Mouse (Mus musculus) forebrain, postnatal 0 days (tissue): ENCODE measurements around the gene Mex3a. TPM values are rescaled to one million over a fixed set of nuclear protein-coding genes. Genes with fewer than 3 reads are reported as not detected.

ENCODE experiments used
- ATAC-seq: fragments of 200-750 bp; cut with Nextera tagmentation; 2 replicates; pipeline ENCODE4 v1.8.0; 2017; ENCODE audit warnings: mild to moderate bottlenecking, moderate library complexity
- DNase-seq: peaks from one replicate; pipeline ENCODE4 v3.0.0-alpha.2; 2015
- H3K27ac ChIP-seq: fragments of 300-500 bp; sonication (generic); 2 replicates; pipeline ENCODE4 v1.5.1; 2014; ENCODE audit warnings: low read depth, mild to moderate bottlenecking, antibody characterized with exemption, low read length, moderate library complexity, mixed read lengths
- H3K27me3 ChIP-seq: fragments of 300-500 bp; sonication (generic); 2 replicates; pipeline ENCODE4 v1.6.1; 2014; ENCODE audit warnings: mild to moderate bottlenecking, low read length, mixed read lengths; ENCODE audit not compliant: insufficient read depth
- H3K36me3 ChIP-seq: fragments of 300-500 bp; sonication (generic); 2 replicates; pipeline ENCODE4 v1.6.1; 2014; ENCODE audit warnings: mild to moderate bottlenecking, moderate library complexity; ENCODE audit not compliant: insufficient read depth
- H3K4me1 ChIP-seq: fragments of 300-500 bp; sonication (generic); 2 replicates; pipeline ENCODE4 v1.6.1; 2014; ENCODE audit warnings: antibody characterized with exemption; ENCODE audit not compliant: insufficient read depth
- H3K4me2 ChIP-seq: fragments of 300-500 bp; sonication (generic); 2 replicates; pipeline ENCODE4 v1.6.1; 2014; ENCODE audit warnings: low read depth, mild to moderate bottlenecking, moderate library complexity
- H3K4me3 ChIP-seq: fragments of 300-500 bp; sonication (generic); 2 replicates; pipeline ENCODE4 v1.5.1; 2014; ENCODE audit warnings: low read depth, low read length, mixed read lengths
- H3K9ac ChIP-seq: fragments of 300-500 bp; sonication (generic); 2 replicates; pipeline ENCODE4 v1.6.1; 2014; ENCODE audit warnings: mild to moderate bottlenecking
- H3K9me3 ChIP-seq: fragments of 300-500 bp; sonication (generic); 2 replicates; pipeline ENCODE4 v1.6.1; 2016; ENCODE audit warnings: low read length
- CTCF ChIP-seq: sonication (generic); IDR thresholded peaks from 2 replicates; pipeline ENCODE4 v1.5.1; 2016; ENCODE audit warnings: antibody characterized with exemption, control low read depth, low read depth
- whole genome bisulfite sequencing: fragments of 180-500 bp; shearing (Covaris S2); extraction: QIAGEN DNeasy Blood & Tissue Kit; methylation state at CpG from one replicate; pipeline ENCODE4 v1.1.7; 2014; 5-methylcytosine and 5-hydroxymethylcytosine counted together
- polyA plus RNA-seq: library from polyadenylated mRNA; unstranded; fragments of >200 nt; fragmentation: Nextera tagmentation; extraction: Ambion mirVana; gene quantifications from 2 replicates; pipeline ENCODE4 v1.2.1, GENCODE M21; 2015
- total RNA-seq: library from RNA; depleted of rRNA; stranded (reverse); fragments of >200 nt; gene quantifications from 2 replicates; pipeline ENCODE4 v1.2.3, GENCODE M21; 2014

Gene Mex3a
- total and polyA plus RNA-seq, 2 experiments from 2014 or later, result 20.5 to 71.9 TPM

DNA sequence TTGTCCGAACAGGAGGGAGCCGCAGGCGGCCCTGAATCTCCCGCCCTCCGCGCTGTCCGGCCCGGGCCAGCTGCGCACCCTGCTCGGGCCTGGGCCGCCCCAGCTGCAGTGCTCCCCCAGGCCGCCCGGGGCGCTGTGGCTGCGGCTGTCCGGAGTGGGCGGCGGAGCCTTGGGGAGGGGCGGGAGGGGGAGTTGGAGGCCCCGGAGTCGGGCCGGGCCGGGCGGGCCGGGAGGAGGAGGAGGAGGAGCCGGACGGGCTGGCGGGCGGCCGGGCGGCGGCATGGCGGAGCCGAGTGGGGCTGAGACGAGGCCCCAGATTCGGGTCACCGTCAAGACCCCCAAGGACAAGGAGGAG, 21.3 kb downstream of the Mex3a start, which contains the start of gene Ubqln4:
Ubqln4 (plus strand) TSS at position 234 of the 355 bp plus-strand sequence.
- Histone ChIP-seq H3K9me3 (no peaks in the 10 kb centered on the region), H3K36me3 (peaks cover 20% of the 10 kb centered on the region)
- 2% methylated on average over 30 of the region's 37 CpGs for WGBS

DNA sequence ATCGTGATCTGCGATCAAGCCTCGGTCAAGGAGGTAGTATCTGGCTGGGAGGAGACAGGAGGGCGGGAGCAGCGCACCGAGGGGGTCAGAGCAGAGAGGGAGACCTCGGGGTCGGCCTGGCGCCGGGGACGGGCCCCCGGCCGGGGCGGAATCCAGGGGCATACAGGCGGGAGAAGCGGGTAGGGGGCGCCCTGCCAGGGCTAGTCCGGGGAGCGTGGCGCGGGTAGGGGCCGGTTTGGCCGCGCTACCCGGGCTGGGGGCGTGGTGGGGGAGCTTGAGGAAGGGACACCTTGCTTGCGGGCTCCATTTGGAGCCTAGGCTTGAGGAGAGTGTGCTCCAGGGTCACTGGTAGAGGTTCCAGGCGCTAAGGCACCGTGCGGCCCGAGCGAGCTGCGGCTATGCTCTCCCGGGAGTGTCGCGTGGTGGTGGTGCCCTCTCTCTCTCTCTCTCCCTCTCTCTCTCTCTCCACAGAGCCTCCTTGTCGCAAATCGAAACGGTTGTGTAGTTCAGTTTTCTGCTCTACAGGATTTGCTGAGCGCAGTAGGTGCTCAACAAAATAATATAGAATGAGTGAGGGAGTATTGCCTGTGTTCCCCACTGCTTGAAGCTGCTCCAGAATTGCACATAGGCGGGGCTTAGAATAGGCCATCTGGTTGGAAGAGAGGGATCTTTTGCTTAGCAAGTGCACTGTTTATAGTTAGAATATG, 21.8 kb downstream of the Mex3a start:
- peaks cover 26% of the 10 kb centered on the region for H3K36me3 ChIP-seq
- peak overlapping the region; percentile 85 for H3K4me3 ChIP-seq
- under 1% methylated on average over 40 of the region's 41 CpGs for WGBS
- TF ChIP-seq CTCF, result peak; percentile 37; the same call in 1 of the 2 replicates
- H3K4me2 ChIP-seq, result peak overlapping the region; percentile 90
- H3K27ac ChIP-seq, result peak overlapping the region; percentile 96
- no peaks in the 10 kb centered on the region for H3K9me3 ChIP-seq
- H3K4me1 ChIP-seq, result peaks cover 12% of the 10 kb centered on the region; the same call in 1 of the 2 replicates
- peak overlapping the region; percentile 92 for H3K9ac ChIP-seq
- ATAC-seq (peak; percentile 19), DNase-seq (peak; percentile 78)
- H3K27me3 ChIP-seq, result no peaks in the 10 kb centered on the region

More for the DNA sequence above, 21.3 kb downstream of the Mex3a start, which contains the start of gene Ubqln4:
- peak within 1 kb of the TSS; percentile 96 for H3K27ac ChIP-seq
- H3K9ac ChIP-seq, result peak within 1 kb of the TSS; percentile 92
- no peaks in the 10 kb centered on the region for H3K27me3 ChIP-seq
- peak; percentile 78 for TF ChIP-seq CTCF
- peak within 1 kb of the TSS; percentile 85 for H3K4me3 ChIP-seq
- peak within 1 kb of the TSS; percentile 90 for H3K4me2 ChIP-seq
- H3K4me1 ChIP-seq, result peaks cover 12% of the 10 kb centered on the region; the same call in 1 of the 2 replicates
- ATAC-seq (peak; percentile 83), DNase-seq (peak; percentile 92)

DNA sequence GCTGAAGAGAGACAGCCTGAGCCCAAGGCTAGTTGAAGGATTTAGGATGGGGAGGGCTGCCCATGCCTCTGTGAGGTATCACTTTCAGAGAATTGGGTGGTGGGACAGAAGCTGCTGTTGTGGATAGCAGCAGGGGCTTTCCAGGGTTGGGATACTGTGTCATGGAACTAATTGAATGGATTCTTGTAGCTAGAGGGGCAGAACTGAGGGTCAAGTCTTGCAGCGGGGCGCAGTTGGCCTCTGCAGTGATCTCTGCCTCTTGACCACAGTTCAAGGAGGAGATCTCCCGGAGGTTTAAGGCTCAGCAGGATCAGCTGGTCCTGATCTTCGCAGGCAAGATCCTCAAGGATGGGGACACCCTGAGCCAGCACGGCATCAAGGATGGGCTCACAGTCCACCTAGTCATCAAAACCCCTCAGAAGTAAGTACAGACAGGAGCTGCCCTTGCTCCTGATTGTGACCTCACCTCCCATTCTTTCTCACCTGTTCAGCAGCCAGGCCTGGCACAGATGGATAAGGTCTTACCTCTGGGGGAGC, 22.9 kb downstream of the Mex3a start:
- no peak for TF ChIP-seq CTCF
- DNase-seq, result no peak
- Histone ChIP-seq H3K4me2 (peak overlapping the region; percentile 90; the same call in 1 of the 2 replicates), H3K9ac (no peak overlapping the region), H3K9me3 (no peaks in the 10 kb centered on the region), H3K27ac (no peak overlapping the region), H3K4me1 (peaks cover 12% of the 10 kb centered on the region; the same call in 1 of the 2 replicates), H3K36me3 (peaks cover 37% of the 10 kb centered on the region), H3K4me3 (no peak overlapping the region; the same call in 1 of the 2 replicates), H3K27me3 (no peaks in the 10 kb centered on the region)
- 92% methylated on average over 5 of the region's 5 CpGs for WGBS
- ATAC-seq, result no peak

DNA sequence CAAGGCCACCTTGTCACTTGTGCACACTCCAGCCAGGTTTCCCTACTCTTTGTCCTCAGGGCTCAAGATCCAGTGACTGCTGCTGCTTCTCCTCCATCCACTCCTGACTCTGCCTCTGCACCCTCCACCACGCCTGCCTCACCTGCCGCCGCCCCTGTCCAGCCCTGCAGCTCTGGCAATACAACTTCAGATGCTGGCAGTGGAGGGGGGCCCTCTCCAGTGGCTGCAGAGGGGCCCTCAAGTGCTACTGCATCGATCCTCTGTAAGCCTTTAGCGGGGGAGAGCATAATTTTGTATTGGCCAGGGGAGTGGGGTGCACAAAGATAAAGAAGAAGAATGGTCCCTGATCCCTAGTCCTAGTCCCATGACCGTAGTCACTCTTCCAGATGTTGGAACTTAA, 23.5 kb downstream of the Mex3a start:
- no peak for ATAC-seq
- H3K9ac ChIP-seq, result no peak overlapping the region
- WGBS, result 89% methylated on average over 6 of the region's 6 CpGs

DNA sequence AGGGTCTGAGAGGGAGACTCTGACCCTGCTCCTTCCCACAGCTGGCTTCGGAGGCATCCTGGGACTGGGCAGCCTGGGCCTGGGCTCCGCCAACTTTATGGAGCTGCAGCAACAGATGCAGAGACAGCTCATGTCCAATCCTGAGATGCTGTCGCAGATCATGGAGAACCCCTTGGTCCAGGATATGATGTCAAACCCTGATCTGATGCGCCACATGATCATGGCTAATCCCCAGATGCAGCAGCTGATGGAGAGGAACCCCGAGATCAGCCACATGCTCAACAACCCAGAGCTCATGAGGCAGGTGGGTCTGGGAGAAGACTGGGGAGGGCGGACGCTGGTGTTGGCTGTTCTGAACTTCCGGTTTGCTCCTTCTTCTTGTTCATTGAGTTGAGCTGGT, 24.4 kb downstream of the Mex3a start:
- Histone ChIP-seq H3K27me3 (no peaks in the 10 kb centered on the region), H3K4me1 (peaks cover 12% of the 10 kb centered on the region; the same call in 1 of the 2 replicates), H3K4me2 (no peak overlapping the region), H3K9me3 (no peaks in the 10 kb centered on the region), H3K9ac (no peak overlapping the region), H3K4me3 (no peak overlapping the region), H3K36me3 (peaks cover 50% of the 10 kb centered on the region), H3K27ac (no peak overlapping the region)
- WGBS, result 97% methylated on average over 8 of the region's 8 CpGs
- ATAC-seq (no peak), DNase-seq (no peak)
- TF ChIP-seq CTCF, result no peak

More for the DNA sequence above, 23.5 kb downstream of the Mex3a start:
- Histone ChIP-seq H3K4me1 (peaks cover 12% of the 10 kb centered on the region; the same call in 1 of the 2 replicates), H3K36me3 (peaks cover 42% of the 10 kb centered on the region), H3K9me3 (no peaks in the 10 kb centered on the region), H3K4me2 (no peak overlapping the region), H3K27me3 (no peaks in the 10 kb centered on the region), H3K4me3 (no peak overlapping the region), H3K27ac (no peak overlapping the region)
- DNase-seq, result no peak
- no peak for TF ChIP-seq CTCF

DNA sequence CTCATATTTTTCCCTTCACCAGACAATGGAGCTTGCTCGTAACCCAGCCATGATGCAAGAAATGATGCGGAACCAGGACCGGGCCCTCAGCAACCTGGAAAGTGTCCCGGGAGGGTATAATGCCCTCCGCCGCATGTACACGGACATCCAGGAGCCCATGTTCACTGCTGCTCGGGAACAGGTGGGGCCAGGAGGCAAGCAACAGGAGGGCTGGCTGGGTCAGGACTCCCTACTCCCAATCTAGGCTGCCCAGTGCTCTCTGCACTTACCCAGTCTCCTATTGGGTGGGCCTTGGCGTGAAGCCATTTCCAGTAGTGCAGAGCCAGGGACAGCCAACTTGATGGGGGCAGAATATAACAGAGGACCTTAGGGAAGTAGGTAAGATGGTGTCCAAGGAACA, 27.4 kb downstream of the Mex3a start:
- no peak for ATAC-seq
- WGBS, result 93% methylated on average over 9 of the region's 9 CpGs
- Histone ChIP-seq H3K9ac (no peak overlapping the region), H3K27me3 (no peaks in the 10 kb centered on the region), H3K4me1 (peaks cover 6% of the 10 kb centered on the region; the same call in 1 of the 2 replicates), H3K36me3 (peaks cover 78% of the 10 kb centered on the region), H3K4me2 (no peak overlapping the region), H3K4me3 (no peak overlapping the region), H3K27ac (no peak overlapping the region), H3K9me3 (no peaks in the 10 kb centered on the region)
- no peak for DNase-seq
- TF ChIP-seq CTCF, result no peak

DNA sequence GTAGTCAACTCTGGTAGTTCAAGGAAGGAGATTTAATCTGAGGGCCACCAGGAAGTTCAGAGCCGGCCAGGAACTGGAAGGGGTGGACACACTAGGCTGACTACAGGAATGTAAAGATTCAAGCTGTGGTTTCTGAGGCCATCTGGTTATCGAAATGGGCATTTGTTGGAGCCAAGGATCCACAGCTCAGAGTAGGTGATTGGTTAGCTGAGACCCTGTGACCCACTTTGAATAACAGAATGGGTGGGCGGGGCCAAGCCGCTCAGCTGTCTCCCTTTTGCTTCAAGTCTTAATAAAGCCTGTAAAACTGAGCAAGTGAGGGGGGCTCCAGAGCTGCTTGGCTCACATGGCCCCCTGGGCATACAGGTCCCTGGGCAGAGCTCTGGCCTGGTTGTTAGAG, 29.8 kb downstream of the Mex3a start:
- H3K36me3 ChIP-seq, result peaks cover 93% of the 10 kb centered on the region
- DNase-seq (no peak), ATAC-seq (peak; percentile 51)
- no peaks in the 10 kb centered on the region for H3K4me1 ChIP-seq
- 64% methylated on average over 4 of the region's 4 CpGs for WGBS
- H3K27me3 ChIP-seq, result no peaks in the 10 kb centered on the region
- no peaks in the 10 kb centered on the region for H3K9me3 ChIP-seq
- no peak overlapping the region for H3K4me3 ChIP-seq
- no peak overlapping the region for H3K4me2 ChIP-seq
- no peak for TF ChIP-seq CTCF
- no peak overlapping the region for H3K9ac ChIP-seq
- H3K27ac ChIP-seq, result no peak overlapping the region
